Mouse (Mus musculus): ENCODE measurements at regions not wholly inside any gene's neighbourhood (a gene's known extent, or its start where the extent isn't known, plus 50 kb on each side); places are given as distances from the start of the nearest gene placed in this dataset.

GRCm38 (mm10) chr4:37445268-37445667, 493.7 kb upstream of the Lingo2 start:
- no peak for DNase-seq (ENCODE audit: low spot score in 2 of 2)

GRCm38 (mm10) chr4:37412755-37413154, 461.2 kb upstream of the Lingo2 start:
- no peak for DNase-seq (ENCODE audit: low spot score in 2 of 2)

GRCm38 (mm10) chr4:37388118-37388517, 436.6 kb upstream of the Lingo2 start:
- DNase-seq (ENCODE audit: low spot score in 2 of 2): no peak

- DNase-seq (ENCODE audit: low spot score in 2 of 2): no peak
These were observed 435.3 kb upstream of the Lingo2 start for GRCm38 (mm10) chr4:37386882-37387281.

GRCm38 (mm10) chr4:37364209-37364608, 412.7 kb upstream of the Lingo2 start:
- no peak for DNase-seq (ENCODE audit: low spot score in 2 of 2)

- DNase-seq (ENCODE audit: low spot score in 2 of 2): peak in 1 of 2 experiments; percentile 3
These were observed 409.7 kb upstream of the Lingo2 start for GRCm38 (mm10) chr4:37361254-37361653.

GRCm38 (mm10) chr4:37338376-37338775, 386.8 kb upstream of the Lingo2 start:
- DNase-seq (ENCODE audit: low spot score in 2 of 2): no peak
